Mouse (Mus musculus): ENCODE data around the gene Adrb1. TPM values are rescaled to one million over a fixed set of nuclear protein-coding genes. Genes with fewer than 3 reads are reported as not detected.

The Adrb1 gene
- polyA plus RNA-seq, 1 experiment from 2014 or later: 0.23 TPM

GRCm38 (mm10) chr19:56697370-56698144, 24.4 kb upstream of the Adrb1 start:
- H3K4me1 ChIP-seq (replicated peaks; ENCODE audit: control insufficient read depth, insufficient read depth, low read length): 0 out of 2 replicates have a peak, but pooled peaks cover 2% of the 10 kb centered on the region

GRCm38 (mm10) chr19:56700848-56701247, 21.2 kb upstream of the Adrb1 start:
- H3K27me3 ChIP-seq (ENCODE audit: control insufficient read depth, insufficient read depth, low read length): no peaks in the 10 kb centered on the region
- H3K4me2 ChIP-seq (ENCODE audit: low read depth, low read length, severe bottlenecking): no peak overlapping the region
- WGBS: 90% methylated on average over 10 of the region's 10 CpGs
- ATAC-seq (replicated peaks; ENCODE audit: low FRiP score) (no peak), DNase-seq (ENCODE audit: low spot score) (no peak)
- H3K36me3 ChIP-seq (ENCODE audit: control insufficient read depth, insufficient read depth, low read length): no peaks in the 10 kb centered on the region
- H3K4me3 ChIP-seq (ENCODE audit: low read depth, low read length): no peak overlapping the region
- H3K9me3 ChIP-seq (ENCODE audit: control insufficient read depth, low read length): no peaks in the 10 kb centered on the region
- peaks cover 5% of the 10 kb centered on the region for H3K4me1 ChIP-seq (replicated peaks; ENCODE audit: control insufficient read depth, insufficient read depth, low read length)
- no peak overlapping the region for H3K27ac ChIP-seq (ENCODE audit: low read depth, low read length)
- H3K9ac ChIP-seq (ENCODE audit: low read length): no peak overlapping the region

More at GRCm38 (mm10) chr19:56697370-56698144, 24.4 kb upstream of the Adrb1 start:
- ATAC-seq (replicated peaks; ENCODE audit: low FRiP score) (no peak), DNase-seq (ENCODE audit: low spot score) (no peak)
- Histone ChIP-seq H3K9ac (ENCODE audit: low read length) (no peak overlapping the region), H3K27ac (ENCODE audit: low read depth, low read length) (no peak overlapping the region), H3K36me3 (ENCODE audit: control insufficient read depth, insufficient read depth, low read length) (no peaks in the 10 kb centered on the region), H3K27me3 (ENCODE audit: control insufficient read depth, insufficient read depth, low read length) (no peaks in the 10 kb centered on the region), H3K4me3 (ENCODE audit: low read depth, low read length) (no peak overlapping the region), H3K9me3 (ENCODE audit: control insufficient read depth, low read length) (no peaks in the 10 kb centered on the region), H3K4me2 (ENCODE audit: low read depth, low read length, severe bottlenecking) (no peak overlapping the region)
- WGBS: 95% methylated on average over 20 of the region's 20 CpGs

GRCm38 (mm10) chr19:56701404-56702033, 20.5 kb upstream of the Adrb1 start:
- Histone ChIP-seq H3K36me3 (ENCODE audit: control insufficient read depth, insufficient read depth, low read length) (no peaks in the 10 kb centered on the region), H3K4me2 (ENCODE audit: low read depth, low read length, severe bottlenecking) (no peak overlapping the region), H3K4me1 (replicated peaks; ENCODE audit: control insufficient read depth, insufficient read depth, low read length) (peaks cover 5% of the 10 kb centered on the region), H3K4me3 (ENCODE audit: low read depth, low read length) (no peak overlapping the region), H3K27me3 (ENCODE audit: control insufficient read depth, insufficient read depth, low read length) (no peaks in the 10 kb centered on the region), H3K27ac (ENCODE audit: low read depth, low read length) (no peak overlapping the region), H3K9ac (ENCODE audit: low read length) (no peak overlapping the region), H3K9me3 (ENCODE audit: control insufficient read depth, low read length) (no peaks in the 10 kb centered on the region)
- DNase-seq (ENCODE audit: low spot score) (no peak), ATAC-seq (replicated peaks; ENCODE audit: low FRiP score) (no peak)
- WGBS: 83% methylated on average over 8 of the region's 8 CpGs

- ATAC-seq (replicated peaks; ENCODE audit: low FRiP score) (no peak), DNase-seq (ENCODE audit: low spot score) (no peak)
- H3K4me2 ChIP-seq (ENCODE audit: low read depth, low read length, severe bottlenecking): no peak overlapping the region
- no peak overlapping the region for H3K27ac ChIP-seq (ENCODE audit: low read depth, low read length)
- WGBS: 76% methylated on average over 6 of the region's 6 CpGs
- H3K4me1 ChIP-seq (replicated peaks; ENCODE audit: control insufficient read depth, insufficient read depth, low read length): peaks cover 5% of the 10 kb centered on the region
- H3K36me3 ChIP-seq (ENCODE audit: control insufficient read depth, insufficient read depth, low read length): no peaks in the 10 kb centered on the region
- no peaks in the 10 kb centered on the region for H3K27me3 ChIP-seq (ENCODE audit: control insufficient read depth, insufficient read depth, low read length)
- no peaks in the 10 kb centered on the region for H3K9me3 ChIP-seq (ENCODE audit: control insufficient read depth, low read length)
- no peak overlapping the region for H3K9ac ChIP-seq (ENCODE audit: low read length)
- no peak overlapping the region for H3K4me3 ChIP-seq (ENCODE audit: low read depth, low read length)
Observed at GRCm38 (mm10) chr19:56702039-56702438, 20.0 kb upstream of the Adrb1 start.

GRCm38 (mm10) chr19:56703238-56704097, 18.5 kb upstream of the Adrb1 start:
- WGBS: 79% methylated on average over 12 of the region's 12 CpGs
- DNase-seq (ENCODE audit: low spot score) (no peak), ATAC-seq (replicated peaks; ENCODE audit: low FRiP score) (no peak)
- Histone ChIP-seq H3K9ac (ENCODE audit: low read length) (no peak overlapping the region), H3K4me1 (replicated peaks; ENCODE audit: control insufficient read depth, insufficient read depth, low read length) (peaks cover 5% of the 10 kb centered on the region), H3K27ac (ENCODE audit: low read depth, low read length) (no peak overlapping the region), H3K4me3 (ENCODE audit: low read depth, low read length) (no peak overlapping the region), H3K4me2 (ENCODE audit: low read depth, low read length, severe bottlenecking) (no peak overlapping the region), H3K27me3 (ENCODE audit: control insufficient read depth, insufficient read depth, low read length) (no peaks in the 10 kb centered on the region), H3K36me3 (ENCODE audit: control insufficient read depth, insufficient read depth, low read length) (no peaks in the 10 kb centered on the region), H3K9me3 (ENCODE audit: control insufficient read depth, low read length) (no peaks in the 10 kb centered on the region)

- Histone ChIP-seq H3K4me2 (ENCODE audit: low read depth, low read length, severe bottlenecking) (no peak overlapping the region), H3K4me1 (replicated peaks; ENCODE audit: control insufficient read depth, insufficient read depth, low read length) (peaks cover 5% of the 10 kb centered on the region), H3K36me3 (ENCODE audit: control insufficient read depth, insufficient read depth, low read length) (no peaks in the 10 kb centered on the region), H3K4me3 (ENCODE audit: low read depth, low read length) (no peak overlapping the region), H3K27ac (ENCODE audit: low read depth, low read length) (no peak overlapping the region), H3K27me3 (ENCODE audit: control insufficient read depth, insufficient read depth, low read length) (no peaks in the 10 kb centered on the region), H3K9me3 (ENCODE audit: control insufficient read depth, low read length) (no peaks in the 10 kb centered on the region), H3K9ac (ENCODE audit: low read length) (no peak overlapping the region)
- DNase-seq (ENCODE audit: low spot score) (no peak), ATAC-seq (replicated peaks; ENCODE audit: low FRiP score) (no peak)
- WGBS: 34% methylated on average over 8 of the region's 8 CpGs
Observed at GRCm38 (mm10) chr19:56705026-56705675, 16.8 kb upstream of the Adrb1 start.

GRCm38 (mm10) chr19:56708794-56709193, 13.2 kb upstream of the Adrb1 start:
- H3K9ac ChIP-seq (ENCODE audit: low read length): no peak overlapping the region
- H3K4me3 ChIP-seq (ENCODE audit: low read depth, low read length): no peak overlapping the region
- no peaks in the 10 kb centered on the region for H3K36me3 ChIP-seq (ENCODE audit: control insufficient read depth, insufficient read depth, low read length)
- ATAC-seq (replicated peaks; ENCODE audit: low FRiP score) (no peak), DNase-seq (ENCODE audit: low spot score) (no peak)
- H3K9me3 ChIP-seq (ENCODE audit: control insufficient read depth, low read length): no peaks in the 10 kb centered on the region
- no peak overlapping the region for H3K27ac ChIP-seq (ENCODE audit: low read depth, low read length)
- WGBS: 70% methylated on average over 2 of the region's 2 CpGs
- peaks cover 3% of the 10 kb centered on the region for H3K4me1 ChIP-seq (replicated peaks; ENCODE audit: control insufficient read depth, insufficient read depth, low read length)
- no peaks in the 10 kb centered on the region for H3K27me3 ChIP-seq (ENCODE audit: control insufficient read depth, insufficient read depth, low read length)
- no peak overlapping the region for H3K4me2 ChIP-seq (ENCODE audit: low read depth, low read length, severe bottlenecking)
